Mouse (Mus musculus): ENCODE results near the gene Anapc16. TPM values are rescaled to one million over a fixed set of nuclear protein-coding genes. Genes with fewer than 3 reads are reported as not detected.
A peak's percentile ranks its signal among the peaks of the same experiment; 100 is the strongest.
"Not testable (repeated sequence)": the region's sequence is repeated elsewhere in the genome, so short reads cannot be mapped to it uniquely, and the experiment has no call there.

The Anapc16 gene
- polyA plus RNA-seq, 1 experiment from 2014 or later: 84.7 TPM

- 80% methylated on average over 7 of the region's 7 CpGs for WGBS
- Histone ChIP-seq H3K4me3 (no peak overlapping the region), H3K9me3 (no peaks in the 10 kb centered on the region)
Measured at GRCm38 (mm10) chr10:60028181-60028580, 25.2 kb upstream of the Anapc16 start.

GRCm38 (mm10) chr10:60027619-60028084 is 24.7 kb upstream of the Anapc16 start:
- Histone ChIP-seq H3K27ac (replicated peaks) (no peak overlapping the region), H3K9me3 (no peaks in the 10 kb centered on the region), H3K4me1 (peaks cover 24% of the 10 kb centered on the region), H3K27me3 (replicated peaks) (no peaks in the 10 kb centered on the region), H3K4me2 (no peak overlapping the region), H3K9ac (no peak overlapping the region), H3K36me3 (peaks cover 8% of the 10 kb centered on the region; the same call in 1 of the 2 replicates), H3K4me3 (no peak overlapping the region)
- no peak for ATAC-seq (ENCODE audit: extremely low read depth, insufficient number of reproducible peaks, low FRiP score, low TSS enrichment)
- 76% methylated on average over 2 of the region's 2 CpGs for WGBS

More at GRCm38 (mm10) chr10:60028181-60028580, 25.2 kb upstream of the Anapc16 start:
- Histone ChIP-seq H3K36me3 (peaks cover 3% of the 10 kb centered on the region; the same call in 1 of the 2 replicates), H3K27me3 (replicated peaks) (no peaks in the 10 kb centered on the region), H3K9ac (no peak overlapping the region), H3K27ac (replicated peaks) (no peak overlapping the region), H3K4me2 (no peak overlapping the region), H3K4me1 (peaks cover 29% of the 10 kb centered on the region)
- ATAC-seq (ENCODE audit: extremely low read depth, insufficient number of reproducible peaks, low FRiP score, low TSS enrichment): no peak

DNA sequence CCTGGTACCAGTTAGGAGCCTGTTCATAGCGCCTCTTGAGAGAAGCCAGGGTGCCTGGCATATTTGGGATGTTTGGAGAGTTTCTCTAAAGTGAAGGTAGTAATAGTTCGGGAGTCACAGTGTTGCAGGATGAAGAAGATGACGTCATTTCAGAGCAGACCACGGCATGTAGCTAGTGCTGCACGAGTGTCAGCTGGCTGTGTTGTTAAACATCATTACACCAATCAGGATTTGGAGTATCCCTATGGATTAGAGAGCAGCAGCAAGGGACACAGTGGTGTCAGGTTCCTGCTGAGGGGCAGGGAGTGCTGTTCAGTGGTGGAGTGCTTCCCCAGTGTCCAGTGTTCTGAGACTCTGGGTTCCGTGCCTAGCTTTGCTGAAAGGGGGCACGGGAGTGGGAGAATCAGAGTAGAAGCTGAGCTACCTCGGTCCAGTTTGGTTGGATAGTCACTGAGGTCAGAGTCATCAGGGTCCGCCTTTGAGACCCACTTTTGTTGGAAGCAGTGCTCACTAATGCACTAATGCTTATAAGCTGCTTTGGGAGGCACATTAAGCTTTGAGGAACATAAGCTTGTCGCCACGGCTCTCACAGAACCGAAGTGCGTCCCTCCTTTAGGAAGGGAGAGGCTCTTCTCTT is 23.9 kb upstream of the Anapc16 start:
- Histone ChIP-seq H3K4me3 (no peak overlapping the region), H3K9ac (no peak overlapping the region), H3K4me2 (no peak overlapping the region), H3K36me3 (peaks cover 16% of the 10 kb centered on the region), H3K27ac (replicated peaks) (no peak overlapping the region), H3K9me3 (no peaks in the 10 kb centered on the region), H3K27me3 (replicated peaks) (no peaks in the 10 kb centered on the region), H3K4me1 (peaks cover 16% of the 10 kb centered on the region)
- no peak for ATAC-seq (ENCODE audit: extremely low read depth, insufficient number of reproducible peaks, low FRiP score, low TSS enrichment)
- 54% methylated on average over 13 of the region's 13 CpGs for WGBS

- no peak overlapping the region for H3K4me2 ChIP-seq
- H3K4me1 ChIP-seq: peaks cover 12% of the 10 kb centered on the region
- ATAC-seq (ENCODE audit: extremely low read depth, insufficient number of reproducible peaks, low FRiP score, low TSS enrichment): no peak
- peaks cover 41% of the 10 kb centered on the region for H3K36me3 ChIP-seq
- H3K27ac ChIP-seq (replicated peaks): no peak overlapping the region
- H3K4me3 ChIP-seq: no peak overlapping the region
- WGBS: 74% methylated on average over 1 of the region's 1 CpGs
- no peaks in the 10 kb centered on the region for H3K9me3 ChIP-seq
- no peak overlapping the region for H3K9ac ChIP-seq
- no peaks in the 10 kb centered on the region for H3K27me3 ChIP-seq (replicated peaks)
Measured at GRCm38 (mm10) chr10:60023751-60024150, 20.8 kb upstream of the Anapc16 start.

DNA sequence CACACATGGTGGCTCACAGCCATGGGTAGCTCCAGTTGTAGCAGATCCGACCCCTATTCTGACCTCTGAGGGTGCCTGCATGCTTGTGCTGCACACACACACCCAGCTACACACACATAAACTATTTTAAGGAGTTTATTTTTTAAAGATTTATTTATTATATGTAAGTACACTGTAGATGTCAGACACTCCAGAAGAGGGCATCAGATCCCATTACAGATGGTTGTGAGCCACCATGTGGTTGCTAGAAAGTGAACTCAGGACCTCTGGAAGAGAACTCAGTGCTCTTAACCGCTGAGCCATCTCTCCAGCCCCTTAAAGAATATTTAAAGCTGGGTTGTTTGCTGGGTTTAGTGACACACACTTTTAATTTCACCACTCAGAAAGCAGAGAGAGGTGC is 16.4 kb upstream of the Anapc16 start:
- WGBS: 81% methylated on average over 2 of the region's 2 CpGs
- Histone ChIP-seq H3K9ac (no peak overlapping the region), H3K4me3 (no peak overlapping the region), H3K4me1 (peaks cover 3% of the 10 kb centered on the region; the same call in 1 of the 2 replicates), H3K27ac (replicated peaks) (no peak overlapping the region), H3K9me3 (no peaks in the 10 kb centered on the region), H3K27me3 (replicated peaks) (no peaks in the 10 kb centered on the region), H3K4me2 (no peak overlapping the region), H3K36me3 (peaks cover 75% of the 10 kb centered on the region)
- no peak for ATAC-seq (ENCODE audit: extremely low read depth, insufficient number of reproducible peaks, low FRiP score, low TSS enrichment)

DNA sequence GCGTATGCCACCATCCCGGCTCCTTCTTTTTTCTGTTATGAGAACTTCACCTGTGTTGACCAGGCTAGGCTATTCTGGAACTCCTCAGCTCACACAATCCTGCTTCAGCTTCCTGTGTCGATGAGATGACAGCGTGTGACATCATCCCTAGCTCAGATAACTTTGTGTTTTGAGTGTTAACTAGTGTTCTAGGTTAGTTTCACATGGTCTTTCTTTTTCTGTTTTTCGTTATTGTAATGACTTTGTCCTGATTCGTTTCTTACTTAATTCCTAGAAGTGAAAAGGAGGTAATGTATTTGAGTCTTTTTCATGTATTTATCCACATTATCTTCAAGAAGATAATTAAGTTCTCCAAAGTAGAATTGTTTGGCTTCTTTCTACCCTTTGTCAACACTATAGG is 13.3 kb upstream of the Anapc16 start:
- Histone ChIP-seq H3K27me3 (replicated peaks) (no peaks in the 10 kb centered on the region), H3K9me3 (no peaks in the 10 kb centered on the region), H3K36me3 (peaks cover 79% of the 10 kb centered on the region), H3K4me3 (no peak overlapping the region), H3K9ac (no peak overlapping the region), H3K27ac (replicated peaks) (no peak overlapping the region), H3K4me2 (no peak overlapping the region), H3K4me1 (no peaks in the 10 kb centered on the region)
- 60% methylated on average over 6 of the region's 6 CpGs for WGBS
- no peak for ATAC-seq (ENCODE audit: extremely low read depth, insufficient number of reproducible peaks, low FRiP score, low TSS enrichment)

- Histone ChIP-seq H3K36me3 (peaks cover 50% of the 10 kb centered on the region), H3K9me3 (no peaks in the 10 kb centered on the region), H3K9ac (no peak overlapping the region), H3K4me3 (no peak overlapping the region), H3K27me3 (replicated peaks) (no peaks in the 10 kb centered on the region), H3K27ac (replicated peaks) (no peak overlapping the region), H3K4me2 (no peak overlapping the region), H3K4me1 (peaks cover 8% of the 10 kb centered on the region; the same call in 1 of the 2 replicates)
- no peak for ATAC-seq (ENCODE audit: extremely low read depth, insufficient number of reproducible peaks, low FRiP score, low TSS enrichment)
- 66% methylated on average over 3 of the region's 3 CpGs for WGBS
Measured at GRCm38 (mm10) chr10:60009115-60009514, 6.2 kb upstream of the Anapc16 start.

GRCm38 (mm10) chr10:60005264-60005663 is 2.3 kb upstream of the Anapc16 start:
- H3K4me2 ChIP-seq: no peak overlapping the region
- H3K36me3 ChIP-seq: peaks cover 36% of the 10 kb centered on the region
- no peak for ATAC-seq (ENCODE audit: extremely low read depth, insufficient number of reproducible peaks, low FRiP score, low TSS enrichment)
- no peak overlapping the region for H3K4me3 ChIP-seq
- no peak overlapping the region for H3K9ac ChIP-seq
- peaks cover 29% of the 10 kb centered on the region for H3K4me1 ChIP-seq
- H3K27me3 ChIP-seq (replicated peaks): no peaks in the 10 kb centered on the region
- no peak overlapping the region for H3K27ac ChIP-seq (replicated peaks)
- no peaks in the 10 kb centered on the region for H3K9me3 ChIP-seq
- 51% methylated on average over 2 of the region's 2 CpGs for WGBS

- Histone ChIP-seq H3K36me3 (peaks cover 41% of the 10 kb centered on the region), H3K9ac (peak overlapping the region; percentile 86), H3K4me2 (peak overlapping the region; percentile 92), H3K27me3 (replicated peaks) (no peaks in the 10 kb centered on the region), H3K4me3 (peak overlapping the region; percentile 60), H3K27ac (replicated peaks) (peak overlapping the region; percentile 96), H3K9me3 (no peaks in the 10 kb centered on the region), H3K4me1 (peaks cover 24% of the 10 kb centered on the region)
- no peak for ATAC-seq (ENCODE audit: extremely low read depth, insufficient number of reproducible peaks, low FRiP score, low TSS enrichment)
- 76% methylated on average over 9 of the region's 9 CpGs for WGBS
Measured at GRCm38 (mm10) chr10:60003847-60004246, 912 bp upstream of the Anapc16 start.

DNA sequence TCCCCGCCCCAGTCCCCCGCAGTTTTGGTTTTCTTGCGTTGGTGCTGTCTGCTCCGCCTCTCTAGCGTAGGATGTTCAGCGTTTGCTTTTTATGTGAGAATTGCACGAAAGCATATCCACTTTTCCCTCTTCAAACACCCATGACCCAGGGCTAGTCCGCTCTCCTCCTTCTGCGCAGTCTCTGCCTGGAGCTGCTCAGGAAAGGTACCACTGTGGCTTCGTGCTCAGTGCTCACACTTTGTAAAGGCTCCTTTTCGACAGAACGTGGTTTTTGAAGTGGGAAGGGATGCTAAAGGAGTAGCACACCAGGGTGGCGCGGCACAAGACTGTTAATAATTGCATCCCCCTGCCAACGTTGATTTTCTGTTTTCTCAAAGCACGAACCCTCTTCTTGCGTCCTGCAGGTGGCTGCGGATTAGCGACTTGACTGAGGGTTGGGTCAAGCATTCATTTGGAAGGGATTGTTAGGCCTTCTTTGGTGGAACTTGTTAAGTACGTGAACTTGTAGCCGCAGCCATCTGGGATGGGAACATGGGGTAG is 348 bp upstream of the Anapc16 start:
- H3K4me3 ChIP-seq: peak overlapping the region; percentile 60
- peaks cover 36% of the 10 kb centered on the region for H3K36me3 ChIP-seq
- no peak; the same call in 1 of the 2 replicates for ATAC-seq (ENCODE audit: extremely low read depth, insufficient number of reproducible peaks, low FRiP score, low TSS enrichment)
- H3K27ac ChIP-seq (replicated peaks): peak overlapping the region; percentile 96
- peak overlapping the region; percentile 92 for H3K4me2 ChIP-seq
- peaks cover 24% of the 10 kb centered on the region for H3K4me1 ChIP-seq
- H3K9ac ChIP-seq: peak overlapping the region; percentile 86
- WGBS: under 1% methylated on average over 21 of the region's 21 CpGs
- no peaks in the 10 kb centered on the region for H3K9me3 ChIP-seq
- no peaks in the 10 kb centered on the region for H3K27me3 ChIP-seq (replicated peaks)

DNA sequence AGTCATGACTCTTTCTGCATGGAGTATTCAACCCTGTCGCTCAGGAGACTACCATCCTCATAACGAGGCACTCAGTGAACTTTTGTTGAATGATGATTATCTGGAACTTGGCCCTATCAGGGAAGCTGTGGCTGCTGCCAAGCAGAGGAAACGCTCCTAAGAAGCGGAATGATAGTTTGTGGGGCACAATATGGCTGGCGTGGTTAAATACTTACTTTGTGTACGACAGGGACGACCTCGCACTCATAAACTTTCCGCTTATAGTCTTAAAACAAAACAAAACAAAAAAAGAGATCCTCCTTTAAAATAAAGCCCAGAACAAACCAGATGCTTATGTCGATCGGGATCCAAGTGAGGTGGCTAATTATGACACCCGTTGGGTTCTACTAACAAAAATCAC is 732 bp downstream of the Anapc16 start:
- Histone ChIP-seq H3K27me3 (replicated peaks) (no peaks in the 10 kb centered on the region), H3K27ac (replicated peaks) (peak overlapping the region; percentile 96), H3K4me1 (peaks cover 26% of the 10 kb centered on the region), H3K4me2 (peak overlapping the region; percentile 92), H3K9ac (peak overlapping the region; percentile 85), H3K4me3 (peak overlapping the region; percentile 60), H3K9me3 (no peaks in the 10 kb centered on the region), H3K36me3 (peaks cover 25% of the 10 kb centered on the region)
- ATAC-seq (ENCODE audit: extremely low read depth, insufficient number of reproducible peaks, low FRiP score, low TSS enrichment): no peak
- WGBS: 3% methylated on average over 12 of the region's 12 CpGs

DNA sequence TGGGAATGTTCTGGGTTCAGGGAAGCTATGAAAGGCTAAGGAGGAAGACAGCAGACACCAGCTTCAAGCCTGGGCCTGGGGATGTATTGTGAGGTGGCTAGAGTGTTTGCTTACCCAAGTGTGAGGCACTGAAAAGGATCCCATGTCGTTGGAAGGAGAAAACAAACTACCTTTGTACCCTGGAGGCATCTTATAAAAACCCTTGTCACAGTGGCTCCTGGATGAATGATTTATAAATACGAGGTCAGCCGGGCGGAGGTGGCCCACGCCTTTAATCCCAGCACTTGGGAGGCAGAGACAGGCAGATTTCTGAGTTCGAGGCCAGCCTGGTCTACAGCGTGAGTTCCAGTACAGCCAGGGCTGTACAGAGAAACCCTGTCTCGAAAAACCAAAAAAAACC is 1.3 kb downstream of the Anapc16 start:
- not testable (repeated sequence) for ATAC-seq (ENCODE audit: extremely low read depth, insufficient number of reproducible peaks, low FRiP score, low TSS enrichment); H3K27ac ChIP-seq (replicated peaks); H3K27me3 ChIP-seq (replicated peaks); H3K9me3 ChIP-seq
- peak overlapping the region; percentile 92 for H3K4me2 ChIP-seq
- H3K9ac ChIP-seq: peak overlapping the region; percentile 85
- peak overlapping the region; percentile 60 for H3K4me3 ChIP-seq
- peaks cover 26% of the 10 kb centered on the region for H3K4me1 ChIP-seq
- 85% methylated on average over 8 of the region's 8 CpGs for WGBS
- peaks cover 26% of the 10 kb centered on the region for H3K36me3 ChIP-seq
